Mouse (Mus musculus) monocyte, adult 59 days (primary cell): ENCODE measurements around the gene Kcnt2. TPM values are rescaled to one million over a fixed set of nuclear protein-coding genes. Genes with fewer than 3 reads are reported as not detected.

Source experiments
- total RNA-seq, 2 experiments: library from RNA; stranded (reverse); gene quantifications; one replicate each; pipeline ENCODE4 v1.2.4; 2023

Kcnt2 gene
- total RNA-seq, result not detected

DNA sequence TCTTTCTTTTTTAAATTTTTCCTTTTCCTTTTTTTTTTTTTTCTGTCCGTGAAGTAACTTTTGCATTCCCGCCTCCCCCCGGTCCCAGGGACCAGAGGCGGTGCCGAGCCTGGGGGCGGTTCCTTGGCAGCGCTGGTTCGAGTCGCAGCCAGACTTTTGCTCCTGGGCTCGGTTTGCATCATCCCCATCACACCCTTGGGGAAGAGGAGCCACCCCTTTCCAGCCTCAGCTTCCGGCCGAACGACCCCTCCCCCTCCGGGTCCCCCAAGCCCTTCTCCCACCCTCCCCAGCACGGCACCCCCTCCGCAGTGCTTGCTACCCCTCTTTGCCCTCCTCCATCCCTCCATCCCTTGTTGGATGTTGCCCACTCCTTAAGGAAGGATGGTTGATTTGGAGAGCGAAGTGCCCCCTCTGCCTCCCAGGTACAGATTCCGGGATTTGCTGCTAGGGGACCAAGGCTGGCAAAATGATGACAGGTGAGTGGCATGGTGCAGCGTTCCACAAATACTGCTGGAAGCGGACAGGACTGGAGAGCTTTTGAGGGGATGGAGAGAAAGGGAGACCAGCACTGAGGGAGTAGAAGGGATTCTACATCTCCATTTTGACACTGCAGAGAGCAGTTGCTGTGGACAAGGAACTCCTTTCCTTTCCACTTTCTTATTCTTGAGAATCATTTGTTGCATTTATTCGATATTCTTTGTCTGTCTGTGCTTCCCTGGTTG lies at the start of gene Kcnt2:
Gene Kcnt2 (plus strand): TSS at position 283 of the 722 bp plus-strand sequence.

Other genes with a start within 250 kb of the Kcnt2 start
- 10 to 100 TPM; 37.9 to 62.5 TPM for gene Cfh, start 62.4 kb upstream of the Kcnt2 start, total RNA-seq